Mouse (Mus musculus): ENCODE measurements at regions not wholly inside any gene's neighbourhood (a gene's known extent, or its start where the extent isn't known, plus 50 kb on each side); places are given as distances from the start of the nearest gene placed in this dataset.

GRCm38 (mm10) chrX:140164859-140165258 lies 102.2 kb downstream of the Pih1h3b start:
- in situ Hi-C loops (cut with MboI, MseI): no loop called here

- in situ Hi-C loops (cut with MboI, MseI): no loop called here
Measured at GRCm38 (mm10) chrX:140165966-140166365, 103.3 kb downstream of the Pih1h3b start.

GRCm38 (mm10) chrX:140179850-140180249 lies 117.2 kb downstream of the Pih1h3b start:
- in situ Hi-C loops (cut with MboI, MseI): no loop called here

GRCm38 (mm10) chrX:140183003-140183402 lies 120.3 kb downstream of the Pih1h3b start:
- in situ Hi-C loops (cut with MboI, MseI): no loop called here

DNA sequence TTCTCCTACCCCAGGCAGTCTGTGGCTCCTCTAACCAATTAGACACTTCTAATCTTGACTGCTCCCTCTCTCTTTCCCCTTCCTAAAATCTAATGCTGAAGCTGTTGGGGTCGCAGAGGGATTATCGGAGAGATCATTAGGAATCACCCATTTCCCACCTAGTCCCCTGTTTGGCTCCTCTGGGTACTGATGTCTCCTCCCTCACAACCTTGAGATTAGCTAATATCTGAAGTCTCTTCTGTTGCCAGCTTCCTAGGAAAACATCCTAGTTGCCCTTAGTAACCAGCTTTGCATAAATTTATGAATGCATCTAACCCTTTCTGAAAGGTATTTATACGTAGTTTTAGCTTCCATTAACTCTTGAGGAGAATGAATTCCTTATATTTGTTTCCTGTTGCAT lies 138.4 kb upstream of the Frmpd3 start:
- in situ Hi-C loops (cut with MboI, MseI): no loop called here

DNA sequence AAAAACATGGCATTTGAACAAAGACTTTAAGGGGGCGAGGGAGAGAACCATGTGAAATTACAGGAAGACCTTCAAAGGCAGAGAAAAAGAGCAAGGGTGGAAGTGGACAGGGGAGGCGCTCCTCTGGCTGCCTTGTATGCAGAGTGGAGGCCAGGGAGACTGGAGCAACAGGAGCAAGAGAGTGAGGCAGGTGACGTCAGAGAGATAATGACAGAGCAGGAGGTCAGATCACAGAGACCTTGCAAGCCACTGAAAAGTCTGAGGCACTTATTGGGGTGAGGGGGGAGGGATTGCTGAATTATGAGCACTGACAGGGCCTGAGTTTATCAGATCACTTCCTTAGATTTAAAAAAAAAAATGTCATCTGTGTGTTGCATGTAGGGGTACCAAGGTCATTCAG lies 133.3 kb upstream of the Frmpd3 start:
- in situ Hi-C loops (cut with MboI, MseI): no loop called here

- in situ Hi-C loops (cut with MboI, MseI): no loop called here
Measured at GRCm38 (mm10) chrX:140212644-140213361, 129.3 kb upstream of the Frmpd3 start.

- in situ Hi-C loops (cut with MboI, MseI): no loop called here
Measured at GRCm38 (mm10) chrX:140214198-140214849, 127.7 kb upstream of the Frmpd3 start.

- in situ Hi-C loops (cut with MboI, MseI): no loop called here
Measured at GRCm38 (mm10) chrX:140255790-140256189, 86.3 kb upstream of the Frmpd3 start.

GRCm38 (mm10) chrX:140269742-140270457 lies 72.2 kb upstream of the Frmpd3 start:
- in situ Hi-C loops (cut with MboI, MseI): no loop called here

DNA sequence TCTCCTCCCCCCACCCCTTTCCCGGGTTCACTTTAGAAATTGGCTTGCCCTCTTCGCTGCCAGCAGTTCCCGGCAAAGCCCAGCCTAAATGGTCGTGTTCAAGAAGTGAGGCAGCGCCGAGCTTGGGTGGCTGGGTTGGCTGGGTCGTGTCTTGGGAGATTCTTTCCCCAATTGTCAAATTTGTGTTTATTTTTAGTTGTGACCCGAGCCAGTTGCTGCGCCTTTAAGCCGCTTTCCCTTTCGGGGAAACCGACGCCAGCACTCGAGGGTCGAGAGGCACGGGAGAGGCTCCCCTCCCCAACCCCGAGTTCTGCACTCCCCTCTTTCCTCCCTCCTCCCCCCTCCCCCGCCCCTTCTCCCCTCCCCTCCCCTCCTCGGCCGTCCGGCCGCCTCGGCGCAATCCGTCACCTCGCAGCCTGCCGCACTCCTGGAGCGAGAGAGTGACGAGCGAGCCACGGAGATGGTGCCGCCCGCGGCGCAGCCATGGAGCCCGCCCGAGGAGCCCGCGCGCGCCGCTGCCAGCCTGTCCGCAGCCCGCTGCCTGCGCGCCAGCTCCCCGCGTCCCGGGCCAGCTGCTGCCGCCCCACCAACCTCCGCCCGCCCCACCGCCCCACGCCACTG lies 64.6 kb upstream of the Frmpd3 start:
- in situ Hi-C loops (cut with MboI, MseI): no loop called here

GRCm38 (mm10) chrX:140277978-140278729 lies 63.9 kb upstream of the Frmpd3 start:
- in situ Hi-C loops (cut with MboI, MseI): no loop called here

DNA sequence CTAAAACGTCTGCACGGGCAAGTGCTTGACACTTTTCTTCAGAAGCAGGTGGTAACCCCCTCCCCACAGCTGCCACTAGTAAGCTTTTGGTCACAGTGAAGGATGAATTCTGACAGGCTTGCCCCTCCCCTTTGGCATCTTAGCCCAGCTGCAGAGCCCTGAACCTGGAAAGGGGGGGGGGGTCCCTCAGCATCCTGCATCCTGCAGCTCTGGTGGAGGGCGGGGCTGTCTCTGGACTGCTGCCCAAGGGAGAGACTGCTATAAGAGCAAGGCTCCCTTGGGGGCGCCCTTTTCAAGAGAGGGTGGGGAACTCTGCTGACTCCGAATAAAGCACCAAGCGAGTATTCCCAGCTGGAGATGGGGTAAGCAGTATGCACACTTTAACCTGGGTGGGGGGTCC lies 62.8 kb upstream of the Frmpd3 start:
- in situ Hi-C loops (cut with MboI, MseI): no loop called here

GRCm38 (mm10) chrX:140280016-140280415 lies 62.0 kb upstream of the Frmpd3 start:
- in situ Hi-C loops (cut with MboI, MseI): loop anchor here (10.0 kb wide), 1 partner anchor 285 kb away; no protein-coding TSS in a partner anchor

Measured in regulatory T cell (primary cell).